Comparison of ENCODE assay signal across 8 mouse cellular contexts in the genomic region with DNA sequence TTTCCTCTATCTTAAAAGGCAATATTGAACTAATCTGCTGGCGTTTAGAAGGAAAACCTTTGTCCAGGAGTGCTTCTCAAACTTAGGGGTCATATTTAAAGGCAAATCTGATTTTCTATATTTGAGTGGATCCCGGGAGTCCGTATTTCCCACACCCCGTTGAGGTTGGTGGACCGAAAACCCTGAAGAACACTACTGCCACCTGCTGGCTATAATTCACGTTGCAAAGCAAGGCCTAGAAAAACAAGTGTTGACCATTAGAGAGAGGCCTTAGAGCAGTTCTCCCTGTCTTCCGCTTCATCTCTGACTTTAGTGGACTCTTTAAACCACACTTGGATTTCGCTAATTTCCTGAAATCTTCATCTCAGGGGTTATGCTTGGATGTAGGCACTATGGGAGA.
DNase-seq lines count a peak whose midpoint lies in the region; ATAC-seq and TF ChIP-seq lines count a peak whose summit lies in the region.
"Had no signal": no experiment of that assay in that cellular context is flagged by ENCODE, and none has a peak within 500 bp of the region (broad histone marks: within the 10 kb centered on the region; RNA-seq: fewer than 3 reads in every experiment).

No protein-coding gene starts in this region.

- TF ChIP-seq EP300 in heart, postnatal 0 days (IDR thresholded peaks at IDR 0.05; ENCODE audit: low read depth), result no peak

- DNase-seq in R1 (ENCODE audit: low read depth, low spot score), result peak; percentile 82
- peak; percentile 51 for DNase-seq in c-Kit-positive CD71-positive TER-119-negative erythroid progenitor cells, embryonic 14.5 days (ENCODE audit: low read depth)
- DNase-seq in forebrain, embryonic 10.5 days (ENCODE audit: extremely low spot score, low spot score), result peak; percentile 54
- peak; percentile 74 for DNase-seq in heart, postnatal 0 days (ENCODE audit: low spot score)
- DNase-seq in layer of hippocampus, adult 11-12 months (ENCODE audit: low spot score), result peak; percentile 87
- peak; percentile 68 for DNase-seq in lung, postnatal 25 days (ENCODE audit: low spot score)
- peak; percentile 67 for DNase-seq in right cerebral cortex, postnatal 25 days

- peak; percentile 72; the same call in 1 of the 2 replicates for ATAC-seq in heart, postnatal 0 days (ENCODE audit: insufficient read depth, low read depth)

- TF ChIP-seq CTCF in heart, postnatal 0 days (IDR thresholded peaks at IDR 0.05; ENCODE audit: low read depth), result peak; percentile 94

- no peaks in the 10 kb centered on the region for H3K27me3 ChIP-seq in forebrain, embryonic 10.5 days (ENCODE audit: poor library complexity, severe bottlenecking)
- no peaks in the 10 kb centered on the region for H3K27me3 ChIP-seq in heart, postnatal 0 days (ENCODE audit: control insufficient read depth, insufficient read depth, low read length)

- H3K9me3 ChIP-seq in forebrain, embryonic 10.5 days, result no peaks in the 10 kb centered on the region
- H3K9me3 ChIP-seq in heart, postnatal 0 days (replicated peaks; ENCODE audit: control insufficient read depth, low read length), result no peaks in the 10 kb centered on the region

- peaks cover 7% of the 10 kb centered on the region; the same call in 1 of the 2 replicates for H3K4me1 ChIP-seq in forebrain, embryonic 10.5 days
- no peaks in the 10 kb centered on the region for H3K4me1 ChIP-seq in heart, postnatal 0 days (ENCODE audit: control insufficient read depth, insufficient read depth)

- H3K4me2 ChIP-seq in heart, postnatal 0 days (ENCODE audit: low read depth, low read length), result peak overlapping the region; percentile 29; the same call in 1 of the 2 replicates

- no peaks in the 10 kb centered on the region for H3K36me3 ChIP-seq in forebrain, embryonic 10.5 days (replicated peaks)
- H3K36me3 ChIP-seq in heart, postnatal 0 days (replicated peaks; ENCODE audit: control insufficient read depth, insufficient read depth, low read length), result no peaks in the 10 kb centered on the region

- no peak overlapping the region for H3K9ac ChIP-seq in heart, postnatal 0 days (replicated peaks; ENCODE audit: low read depth, low read length)

- no peak overlapping the region for H3K27ac ChIP-seq in forebrain, embryonic 10.5 days
- no peak overlapping the region for H3K27ac ChIP-seq in heart, postnatal 0 days (ENCODE audit: low read depth)

- WGBS in forebrain, embryonic 10.5 days, result 52% methylated on average over 8 of the region's 8 CpGs
- 19% methylated on average over 8 of the region's 8 CpGs for WGBS in heart, postnatal 0 days

- no peak overlapping the region for H3K4me3 ChIP-seq in forebrain, embryonic 10.5 days
- no peak overlapping the region for H3K4me3 ChIP-seq in heart, postnatal 0 days (ENCODE audit: low read depth, low read length)
- H3K4me3 ChIP-seq: myocyte had no signal
